Mouse (Mus musculus) A20 (cell line): Measurements from ENCODE around the gene 0610030E20Rik.
A peak's percentile ranks its signal among the peaks of the same experiment; 100 is the strongest.

Experiments
- DNase-seq: peaks from one replicate; pipeline ENCODE4 v3.0.0-alpha.2; 2011; ENCODE audit warnings: low read depth, low spot score

0610030E20Rik gene

GRCm38 (mm10) chr6:72348411-72348810, 1.3 kb downstream of the 0610030E20Rik start:
- DNase-seq: no peak

- no peak for DNase-seq
Measured at GRCm38 (mm10) chr6:72350214-72350613, 3.1 kb downstream of the 0610030E20Rik start.

DNA sequence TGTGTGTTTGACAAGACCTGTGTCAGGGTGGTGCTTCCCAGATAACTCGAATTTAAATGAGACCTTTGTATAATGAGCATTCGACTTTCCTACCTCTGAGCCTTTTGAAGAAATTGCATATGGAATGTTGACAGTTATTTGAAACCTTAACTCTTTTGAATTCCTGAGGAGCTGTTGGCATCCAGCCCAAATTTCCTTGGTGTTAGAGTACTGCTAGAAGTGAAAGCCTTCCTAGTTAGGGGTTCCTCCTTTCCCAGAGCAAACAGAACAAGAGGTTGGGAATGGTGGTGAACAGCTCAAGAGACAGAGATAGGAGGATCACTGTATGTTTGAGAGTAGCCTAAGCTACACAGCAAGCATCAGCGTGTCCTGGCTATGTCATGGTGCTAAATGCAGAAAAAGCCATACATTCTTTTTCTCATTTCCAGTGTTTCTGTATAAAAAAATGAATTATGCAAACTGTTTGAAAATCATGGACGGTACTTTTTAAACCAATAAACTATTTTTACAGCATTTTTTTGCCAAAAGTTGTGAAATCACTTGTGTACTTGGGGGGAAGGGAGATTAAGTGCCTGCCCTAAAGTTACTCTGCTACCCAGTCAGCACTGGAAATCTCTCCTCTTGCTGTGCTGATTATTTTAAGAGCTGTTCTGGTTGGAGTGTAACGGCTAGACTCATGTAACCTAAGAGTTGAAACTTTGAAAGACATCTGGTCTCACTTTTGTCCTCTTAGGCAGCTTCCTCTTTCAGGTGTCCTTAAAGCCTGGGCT, 5.7 kb downstream of the 0610030E20Rik start:
- DNase-seq: peak; percentile 49

- no peak for DNase-seq
Measured at GRCm38 (mm10) chr6:72354025-72354424, 6.9 kb downstream of the 0610030E20Rik start.

GRCm38 (mm10) chr6:72355066-72355911, 8.2 kb downstream of the 0610030E20Rik start, which contains the start of gene Tmem150a:
Tmem150a (plus strand) TSS chr6:72355447.
- DNase-seq: peak; percentile 57

GRCm38 (mm10) chr6:72356001-72356532, 8.9 kb downstream of the 0610030E20Rik start:
- no peak for DNase-seq

DNA sequence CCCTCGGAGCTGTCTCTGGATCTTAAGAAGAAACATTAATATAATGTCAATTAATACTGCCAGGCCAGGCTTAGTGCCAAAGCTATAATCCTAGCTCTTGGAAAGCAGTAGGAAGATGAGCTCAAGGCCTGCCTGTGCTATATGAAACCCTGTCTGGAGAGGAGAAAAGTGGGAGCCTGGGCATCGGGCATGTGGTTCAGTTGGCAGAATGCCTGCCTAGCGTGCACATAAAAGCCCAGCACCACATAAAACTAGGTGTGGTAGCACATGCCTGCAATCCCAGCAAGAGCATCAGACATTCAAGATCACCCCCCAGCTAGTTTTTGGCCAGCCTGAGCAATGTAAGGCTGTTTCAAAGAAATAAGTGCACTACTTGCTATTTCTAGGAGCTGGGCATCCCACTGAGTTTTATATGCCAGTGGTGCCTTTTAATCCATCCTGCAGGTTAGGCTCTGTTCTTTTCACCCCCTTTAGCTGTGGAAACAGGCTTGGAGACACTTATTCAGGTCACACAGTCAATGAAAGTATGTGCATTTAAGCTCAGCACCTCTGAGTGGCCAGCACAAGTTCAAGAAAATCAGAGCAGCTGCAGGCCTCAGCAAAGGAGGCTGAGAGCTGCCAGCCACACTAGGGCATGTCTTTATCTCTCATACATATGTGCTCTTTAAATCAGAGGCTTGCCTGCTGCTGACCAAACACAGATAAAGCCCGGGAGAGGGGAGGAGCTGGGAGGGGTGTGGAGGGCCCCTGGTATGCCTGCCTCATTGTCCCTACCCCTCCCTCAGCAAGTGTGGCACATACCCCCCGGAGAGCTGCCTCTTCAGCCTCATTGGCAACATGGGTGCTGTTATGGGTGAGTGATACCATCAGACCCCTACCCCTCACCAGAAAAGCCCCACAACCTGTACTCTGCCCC, 10.3 kb downstream of the 0610030E20Rik start:
- DNase-seq: no peak

- no peak for DNase-seq
Measured at GRCm38 (mm10) chr6:72358086-72358764, 11.1 kb downstream of the 0610030E20Rik start.

DNA sequence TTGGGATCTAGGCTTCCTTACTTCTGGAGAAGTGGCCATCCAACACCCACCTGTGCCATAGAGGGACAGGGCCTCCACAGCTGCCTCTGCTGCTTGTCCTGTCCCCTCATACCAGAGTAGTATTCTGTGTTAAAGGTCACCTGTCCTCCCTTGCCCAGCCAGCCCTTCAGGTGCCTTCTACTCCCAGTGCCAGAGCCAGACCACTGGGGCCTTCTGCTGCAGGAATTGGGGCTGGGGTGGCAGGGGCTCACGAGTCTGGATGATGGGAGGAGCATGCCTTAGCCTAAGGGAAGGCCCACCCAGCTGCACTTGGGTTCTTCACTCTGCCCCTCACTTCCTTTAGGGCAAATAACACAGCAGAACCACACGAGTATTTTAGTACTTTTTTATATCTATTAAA, 12.2 kb downstream of the 0610030E20Rik start:
- no peak for DNase-seq

DNA sequence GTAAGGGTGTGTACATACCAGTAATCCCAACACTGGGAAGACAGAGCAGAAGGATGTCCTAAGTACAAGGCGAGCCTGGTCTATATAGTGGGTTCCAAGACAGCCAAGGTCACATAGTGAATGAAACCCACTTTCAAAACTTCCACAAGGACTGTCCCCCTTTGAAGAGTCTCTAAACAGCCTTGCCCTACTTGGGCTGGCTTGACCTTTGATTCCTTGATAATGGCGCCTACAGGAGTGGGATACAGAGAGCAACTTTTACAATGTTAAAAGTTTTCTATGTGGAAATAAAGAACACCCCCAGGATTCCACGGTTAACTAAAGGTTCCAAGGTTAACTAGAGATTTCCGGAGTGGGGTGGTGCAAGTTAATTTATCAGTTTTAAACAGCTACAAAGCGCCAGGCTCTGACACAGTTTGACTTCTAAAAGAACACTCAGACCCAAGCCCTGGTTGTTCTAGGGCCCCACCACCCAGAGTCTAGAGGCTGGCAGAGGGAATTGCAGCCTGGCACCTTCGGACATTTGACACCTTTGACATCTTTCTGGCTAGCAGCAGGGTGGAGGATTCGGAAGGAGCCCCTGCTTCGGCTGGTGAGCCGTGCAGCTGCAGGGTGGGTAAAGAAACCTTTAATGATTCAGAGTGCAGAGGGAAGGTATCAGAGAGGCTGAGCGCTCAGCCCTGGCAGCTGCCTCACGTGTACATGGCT, 12.9 kb downstream of the 0610030E20Rik start:
- DNase-seq: no peak

GRCm38 (mm10) chr6:72360599-72360935, 13.4 kb downstream of the 0610030E20Rik start:
- DNase-seq: no peak

GRCm38 (mm10) chr6:72361121-72361551, 14.0 kb downstream of the 0610030E20Rik start:
- no peak for DNase-seq

DNA sequence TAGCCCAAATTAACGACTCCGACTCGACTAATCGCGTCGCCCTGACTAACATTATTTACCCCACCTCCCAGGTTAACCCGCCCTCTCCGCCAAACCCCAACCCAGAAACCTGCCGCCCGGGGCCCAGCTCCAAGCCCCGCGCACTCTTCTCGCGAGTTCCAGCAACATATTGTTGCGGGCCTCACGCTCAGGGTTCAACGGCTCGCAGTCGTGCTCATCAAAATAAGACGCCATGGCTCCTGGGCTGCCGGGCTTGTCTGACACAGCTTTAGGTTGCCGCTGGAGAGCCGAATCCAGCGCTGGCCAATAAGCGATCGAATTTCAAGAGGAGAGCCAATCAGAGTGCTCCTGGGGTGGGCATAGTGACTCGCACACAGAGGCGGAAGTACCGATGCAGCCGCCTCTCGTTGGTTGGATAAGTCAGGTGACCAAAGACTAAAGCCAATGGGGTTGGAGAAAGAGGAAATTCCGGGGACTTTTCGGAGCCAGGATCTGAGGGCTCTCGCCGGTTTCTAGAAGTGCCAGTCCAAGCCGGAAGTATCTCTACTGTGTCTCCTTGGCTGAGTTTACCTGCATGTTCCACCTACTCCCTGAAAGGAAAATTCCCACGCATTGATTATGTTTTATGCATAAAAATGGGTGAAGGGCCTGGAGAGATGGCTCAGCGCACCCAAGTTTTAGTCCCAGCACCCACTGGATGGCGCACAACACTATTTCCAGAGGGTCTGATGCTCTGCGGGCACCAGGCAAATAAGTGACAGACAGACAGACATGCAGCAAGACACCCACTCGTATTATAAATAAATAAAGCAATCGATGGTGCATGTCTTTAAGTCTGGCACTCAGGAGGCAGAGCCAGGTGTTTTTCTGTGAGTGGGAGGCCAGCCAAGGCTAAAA, 15.3 kb downstream of the 0610030E20Rik start:
- peak; percentile 90 for DNase-seq

DNA sequence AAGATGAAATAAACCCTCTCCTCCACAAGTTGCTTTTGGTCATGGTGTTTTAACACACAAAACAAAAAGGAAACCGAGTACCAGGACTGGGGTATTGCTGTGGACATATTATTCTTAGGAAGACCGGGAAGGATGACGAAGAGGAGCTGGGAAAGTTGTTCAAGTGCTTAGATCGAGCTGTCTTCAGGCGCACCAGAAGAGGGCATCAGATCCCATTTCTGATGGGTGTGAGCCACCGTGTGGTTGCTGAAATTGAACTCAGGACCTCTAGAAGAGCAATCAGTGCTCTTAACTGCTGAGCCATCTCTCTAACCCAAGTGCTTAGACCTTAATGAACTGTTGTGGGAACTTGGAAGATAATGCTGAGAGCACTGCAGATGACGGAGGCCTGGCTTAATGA, 16.9 kb downstream of the 0610030E20Rik start:
- no peak for DNase-seq

GRCm38 (mm10) chr6:72364985-72365384, 17.9 kb downstream of the 0610030E20Rik start:
- DNase-seq: no peak

GRCm38 (mm10) chr6:72366304-72366703, 19.2 kb downstream of the 0610030E20Rik start:
- DNase-seq: no peak

GRCm38 (mm10) chr6:72366844-72367443, 19.8 kb downstream of the 0610030E20Rik start, which contains the start of gene Rnf181:
Rnf181 (minus strand) TSS chr6:72366956.
- DNase-seq: no peak

DNA sequence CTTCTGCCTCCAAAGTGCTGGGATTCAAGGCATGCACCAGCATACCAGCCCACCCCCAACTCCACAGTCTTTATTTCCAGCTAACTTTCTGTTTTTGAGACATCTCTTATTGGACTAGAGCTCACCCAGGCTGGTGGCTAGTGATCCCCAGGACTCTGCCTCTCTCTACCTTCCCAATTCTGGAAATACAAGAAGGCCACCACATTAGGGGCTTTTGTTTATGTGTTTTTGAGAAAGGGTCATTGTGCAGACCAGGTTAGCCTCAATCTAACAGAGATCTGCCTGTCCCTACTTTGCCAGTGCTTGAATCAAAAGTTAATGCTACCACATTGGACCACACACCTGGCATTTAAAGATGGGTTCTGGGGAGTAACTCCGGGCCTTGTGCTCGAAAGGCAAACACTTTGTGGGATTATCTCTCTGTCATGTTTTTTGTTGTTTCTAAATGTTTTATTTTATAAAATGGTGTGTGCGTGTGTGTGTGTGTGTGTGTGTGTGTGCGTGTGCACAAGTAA, 20.4 kb downstream of the 0610030E20Rik start:
- DNase-seq: no peak
